Mouse (Mus musculus) induced T-regulatory cell, adult 2 months (primary cell): ENCODE data around the gene Rps12.

Source experiments
- DNase-seq: peaks from one replicate; pipeline ENCODE4 v3.0.0-alpha.2; 2012; ENCODE audit warnings: low read depth

Gene Rps12

DNA sequence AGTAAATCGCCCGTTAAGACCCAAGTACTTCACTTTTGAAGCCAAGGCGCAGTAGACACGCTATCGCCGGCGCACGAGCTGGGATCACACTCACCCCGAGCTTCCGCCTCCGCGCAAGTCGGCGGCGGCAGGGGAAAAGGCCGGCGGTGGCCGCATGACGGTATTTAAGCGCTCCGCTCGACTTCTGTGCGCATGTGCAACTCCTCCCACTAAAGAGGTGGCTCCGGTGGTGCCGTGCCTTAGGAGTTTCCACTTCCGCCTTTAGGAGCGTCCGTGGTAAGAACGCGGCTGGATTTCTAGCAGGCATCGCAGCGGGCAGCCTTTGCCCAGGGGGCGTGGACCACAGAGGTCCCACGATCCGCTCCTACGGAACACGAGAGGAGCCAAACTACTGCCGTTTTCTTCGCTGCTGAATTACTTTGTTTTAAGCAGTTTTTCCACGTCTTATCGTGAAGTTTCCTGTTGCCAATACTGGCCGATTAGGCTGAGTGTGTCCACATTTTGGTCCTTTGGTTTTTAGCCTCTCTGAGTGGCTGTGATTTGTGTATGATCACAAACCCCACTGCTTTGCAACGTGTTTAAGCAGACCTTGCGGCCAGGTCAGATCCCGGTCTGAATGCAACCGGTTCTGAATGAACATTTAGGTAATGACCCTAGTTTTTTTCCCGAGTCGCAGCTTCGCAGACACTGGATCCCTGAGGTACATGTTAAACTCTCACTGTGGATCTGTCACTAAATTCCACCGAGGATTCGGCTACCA lies at the start of gene Rps12:
TSS of gene Rps12 (minus strand) at position 214 of the 760 bp plus-strand sequence.
- DNase-seq: peak; percentile 100

GRCm38 (mm10) chr10:23836003-23836964 lies 49.2 kb upstream of the Rps12 start:
- no peak for DNase-seq

DNA sequence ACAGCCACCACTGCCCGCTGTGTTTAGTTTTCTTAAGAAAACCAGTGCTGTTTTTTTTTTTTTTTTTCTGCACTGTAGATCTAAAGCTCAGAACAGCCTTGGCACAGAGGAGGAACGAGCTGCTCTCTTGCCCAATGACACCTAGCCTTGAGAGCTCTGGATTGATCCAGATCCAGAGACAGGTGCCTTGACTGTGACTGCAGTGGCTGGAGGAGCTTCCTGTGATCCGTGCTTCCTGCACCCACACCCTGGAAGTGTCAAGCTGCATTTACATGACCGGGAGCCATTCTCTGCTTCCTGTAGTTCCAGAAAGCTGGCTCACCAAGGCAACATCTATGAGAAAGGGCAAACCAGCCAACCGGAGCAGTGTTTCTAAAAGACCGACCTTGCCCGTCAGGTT lies 39.4 kb upstream of the Rps12 start:
- DNase-seq: no peak

GRCm38 (mm10) chr10:23816241-23816640 lies 29.2 kb upstream of the Rps12 start:
- DNase-seq: no peak

GRCm38 (mm10) chr10:23815168-23815567 lies 28.1 kb upstream of the Rps12 start:
- DNase-seq: peak; percentile 73

- no peak for DNase-seq
Measured at GRCm38 (mm10) chr10:23812852-23813766, 26.0 kb upstream of the Rps12 start.

DNA sequence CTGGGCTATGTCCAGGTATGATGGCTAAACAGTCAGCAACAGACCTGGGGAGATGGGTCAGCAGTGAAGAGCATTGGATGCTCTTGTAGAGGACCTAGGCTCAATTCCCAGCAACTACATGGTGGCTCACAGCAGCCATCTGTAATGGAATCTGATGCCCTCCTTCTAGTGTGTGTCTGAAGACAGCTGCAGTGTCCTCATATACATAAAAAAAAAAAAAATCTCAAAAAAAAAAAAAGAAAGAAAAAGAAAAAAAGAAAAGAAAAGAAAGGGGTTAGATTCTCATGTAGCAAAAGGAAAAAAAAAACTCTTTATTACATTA lies 25.3 kb upstream of the Rps12 start:
- no peak for DNase-seq

- DNase-seq: peak; percentile 78
Measured at GRCm38 (mm10) chr10:23811635-23812437, 24.8 kb upstream of the Rps12 start.

- no peak for DNase-seq
Measured at GRCm38 (mm10) chr10:23806201-23806600, 19.1 kb upstream of the Rps12 start.

DNA sequence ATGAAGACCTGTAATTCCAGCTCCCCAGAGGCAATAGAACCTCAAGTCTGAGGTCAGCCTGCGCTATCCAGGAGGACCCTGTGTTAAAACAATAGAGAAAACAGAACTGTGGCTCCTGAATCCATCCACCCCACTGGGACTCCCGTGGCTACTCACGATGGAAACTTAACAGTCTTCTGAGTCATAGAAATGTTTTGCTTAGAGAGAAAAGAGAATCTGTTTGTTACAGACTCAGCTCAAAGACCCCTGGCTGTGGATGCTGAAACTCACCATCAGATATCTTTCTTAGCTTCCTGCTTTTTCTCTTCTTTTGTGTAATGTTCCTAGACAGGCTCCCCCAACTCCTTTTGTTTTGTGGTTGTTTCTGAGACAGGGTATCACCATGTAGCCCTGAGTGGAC lies 17.6 kb upstream of the Rps12 start:
- no peak for DNase-seq

DNA sequence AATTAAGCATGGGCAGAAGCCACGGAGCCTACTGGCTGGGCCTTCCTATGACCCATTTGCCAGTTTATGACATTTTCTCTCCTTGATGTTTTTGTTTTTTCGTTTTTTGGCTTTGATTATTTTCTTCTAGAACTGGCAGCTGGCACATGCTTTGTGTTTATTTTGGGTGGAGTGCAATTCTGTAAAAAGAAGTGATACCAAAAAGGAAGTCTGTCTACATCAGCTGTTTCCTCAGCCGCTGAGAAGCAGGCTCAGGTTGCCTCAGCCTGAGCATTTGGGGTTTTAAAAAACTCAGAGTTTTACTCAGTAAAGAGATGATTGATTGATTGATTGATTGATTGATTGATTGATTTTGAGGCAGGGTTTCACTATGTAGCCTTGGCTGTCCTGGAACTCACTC lies 15.8 kb upstream of the Rps12 start:
- no peak for DNase-seq

- DNase-seq: no peak
Measured at GRCm38 (mm10) chr10:23799933-23800332, 12.9 kb upstream of the Rps12 start.

DNA sequence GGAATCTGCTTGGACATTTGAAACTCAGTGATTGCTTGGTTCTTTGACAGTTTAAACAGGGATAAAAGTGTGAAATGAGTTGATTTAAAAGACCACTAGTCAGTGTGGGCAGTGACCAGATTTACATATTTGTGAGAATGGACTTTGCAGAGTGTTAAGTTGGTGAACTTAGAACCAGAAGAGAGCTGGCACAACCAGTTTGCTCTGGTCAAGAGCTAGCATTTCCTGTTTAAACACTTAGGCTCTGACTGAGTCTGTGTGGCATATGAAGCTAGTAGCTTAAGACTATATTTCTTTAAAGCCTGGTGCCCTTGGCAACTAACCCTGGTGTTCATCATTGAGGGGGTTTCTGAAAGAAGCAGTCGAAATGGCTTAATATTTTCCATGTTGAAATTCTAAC lies 11.1 kb upstream of the Rps12 start:
- no peak for DNase-seq

DNA sequence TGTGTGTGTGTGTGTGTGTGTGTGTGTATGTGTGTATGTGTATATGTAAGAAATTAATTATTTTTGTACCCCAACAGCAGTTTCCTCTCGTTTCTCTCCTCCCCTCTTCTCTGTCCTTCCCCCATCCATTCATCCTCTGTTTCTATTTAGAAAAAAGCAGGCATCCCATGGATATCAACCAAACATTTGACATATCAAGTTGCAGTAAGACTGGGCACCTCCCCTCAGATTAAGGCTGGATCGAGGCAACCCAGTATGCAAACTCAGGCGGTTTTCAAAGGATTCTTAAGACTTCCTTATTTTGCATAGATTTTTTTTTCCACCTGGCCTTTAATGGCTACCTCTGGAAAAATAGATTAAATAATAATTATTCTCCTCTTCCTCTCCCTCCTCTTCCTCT lies 10.5 kb upstream of the Rps12 start:
- no peak for DNase-seq

GRCm38 (mm10) chr10:23796551-23797503 lies 9.8 kb upstream of the Rps12 start, which contains the start of gene Slc18b1:
Gene Slc18b1, plus strand, starts transcription at chr10:23796986.
- DNase-seq: no peak

DNA sequence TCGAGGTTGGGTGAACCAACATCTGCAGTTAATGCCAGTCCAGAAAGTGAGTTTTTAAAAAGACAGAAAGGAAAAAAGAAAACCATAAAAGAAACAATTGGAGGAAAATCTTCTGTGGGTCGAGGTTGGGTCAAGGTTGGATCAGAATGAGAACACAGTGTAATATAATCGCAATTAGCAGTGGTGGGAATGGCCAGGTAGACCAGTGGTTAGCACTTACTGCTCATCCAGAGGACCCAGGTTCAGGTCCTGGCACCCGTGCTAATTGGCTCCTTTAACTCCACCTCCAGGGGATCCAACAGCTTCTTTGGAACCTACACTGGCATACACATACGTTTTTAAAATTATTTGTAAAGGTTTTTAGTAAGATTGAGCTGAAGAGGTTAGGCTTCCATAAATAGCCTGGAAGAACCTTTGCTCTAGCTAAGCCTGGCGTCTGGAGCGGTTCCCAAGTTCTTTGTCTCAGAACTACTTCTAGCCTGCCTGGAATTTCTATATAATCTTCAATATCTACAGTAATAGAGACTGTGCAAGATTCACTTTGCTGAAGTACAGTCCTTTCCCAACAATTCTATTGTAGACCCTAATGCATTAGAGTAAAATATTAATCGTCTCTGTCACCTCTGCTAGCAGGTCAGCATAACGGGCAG lies 8.9 kb upstream of the Rps12 start:
- no peak for DNase-seq

GRCm38 (mm10) chr10:23788056-23788600 lies 1.1 kb upstream of the Rps12 start:
- peak; percentile 52 for DNase-seq

DNA sequence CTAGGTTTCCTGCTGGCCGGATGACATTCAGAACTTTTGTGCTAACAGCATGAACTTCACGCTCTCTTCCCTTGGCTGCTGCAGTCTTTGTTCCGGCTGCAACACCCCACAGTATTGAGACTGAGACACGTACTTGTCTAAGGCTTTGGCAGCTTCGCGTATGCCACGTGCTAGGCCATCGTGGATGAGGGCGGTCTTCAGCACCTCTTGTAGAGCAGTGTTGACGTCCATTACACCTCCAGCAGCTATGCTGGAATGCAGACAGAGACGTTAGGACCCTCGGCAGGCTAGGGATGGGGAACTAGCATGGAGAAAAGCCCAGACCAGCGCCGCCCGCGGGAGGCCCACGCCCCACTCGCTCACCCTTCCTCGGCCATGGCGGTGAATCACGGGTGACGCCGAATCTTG lies 440 bp downstream of the Rps12 start:
- peak; percentile 51 for DNase-seq

GRCm38 (mm10) chr10:23786040-23786439 lies 1.0 kb downstream of the Rps12 start:
- DNase-seq: no peak
